ENCODE assay signal across 18 mouse cellular contexts in the genomic region with DNA sequence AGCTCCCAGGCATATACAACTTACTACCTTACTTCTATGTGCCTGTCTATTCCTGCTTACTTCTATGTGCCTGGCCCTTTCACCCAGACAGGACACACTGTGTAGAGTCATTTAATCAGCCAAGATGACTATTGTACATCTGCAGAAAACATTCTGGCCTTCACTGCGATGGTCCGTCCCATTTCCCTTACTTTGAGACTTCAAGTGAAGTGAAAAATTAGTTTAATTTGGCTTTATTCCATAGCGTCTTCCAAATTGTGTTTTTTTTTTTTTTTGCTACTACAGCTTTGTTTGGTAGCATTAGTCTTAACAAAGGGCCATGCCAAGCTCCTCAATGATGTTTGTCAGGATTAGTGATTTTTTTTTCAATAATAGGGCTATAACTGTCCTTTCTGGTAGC. TPM values are rescaled to one million over a fixed set of nuclear protein-coding genes. Genes with fewer than 3 reads are reported as not detected.
"Had no signal": no experiment of that assay in that cellular context is flagged by ENCODE, and none has a peak within 500 bp of the region (broad histone marks: within the 10 kb centered on the region; RNA-seq: fewer than 3 reads in every experiment).

No protein-coding gene starts in this region.

- H3K4me1 ChIP-seq: liver, embryonic 13.5 days; megakaryocyte, embryonic 14.5 days; midbrain, embryonic 15.5 days; neural tube, embryonic 13.5 days; stomach, embryonic 15.5 days had no signal

- H3K9ac ChIP-seq: limb, embryonic 12.5 days; liver, embryonic 13.5 days; liver, postnatal 0 days; midbrain, embryonic 15.5 days; neural tube, embryonic 13.5 days; stomach, embryonic 15.5 days had no signal

- H3K27ac ChIP-seq: kidney, postnatal 0 days; limb, embryonic 12.5 days; liver, embryonic 13.5 days; macrophage; midbrain, embryonic 15.5 days; neural tube, embryonic 13.5 days; stomach, embryonic 15.5 days had no signal

- H3K4me2 ChIP-seq: limb, embryonic 12.5 days; liver, embryonic 13.5 days; midbrain, embryonic 11.5 days; midbrain, embryonic 15.5 days; neural tube, embryonic 13.5 days; stomach, embryonic 15.5 days had no signal

- DNase-seq: layer of hippocampus, adult 9-11 months; layer of hippocampus, postnatal 36 days; liver; liver, embryonic 13.5 days; liver, postnatal 0 days; lung, postnatal 10 days; right cerebral cortex, postnatal 14 days; thymus, adult 2 months; thymus, postnatal 25 days had no signal

- H3K9me3 ChIP-seq: limb, embryonic 12.5 days; liver, embryonic 13.5 days; midbrain, embryonic 15.5 days; stomach, embryonic 15.5 days had no signal

- H3K4me3 ChIP-seq: limb, embryonic 12.5 days; liver, embryonic 13.5 days; megakaryocyte, embryonic 14.5 days; midbrain, embryonic 15.5 days; neural tube, embryonic 13.5 days; stomach, embryonic 15.5 days had no signal

- ATAC-seq: liver, postnatal 0 days; midbrain, embryonic 15.5 days had no signal

- H3K36me3 ChIP-seq: limb, embryonic 12.5 days; liver, embryonic 13.5 days; midbrain, embryonic 15.5 days; neural tube, embryonic 13.5 days; stomach, embryonic 15.5 days had no signal

- H3K27me3 ChIP-seq: limb, embryonic 12.5 days; liver, embryonic 13.5 days; megakaryocyte, embryonic 14.5 days; midbrain, embryonic 15.5 days; neural tube, embryonic 13.5 days; stomach, embryonic 15.5 days had no signal

RNA-seq across cellular contexts. Expression of a gene that starts 33.6 kb away (rescaled TPM):
- total RNA-seq: monocyte, adult 5-6 weeks had no signal
